Mouse (Mus musculus) layer of hippocampus, adult 18-20 months (tissue): Measurements from ENCODE around the gene Zfp526. TPM values are rescaled to one million over a fixed set of nuclear protein-coding genes. Genes with fewer than 3 reads are reported as not detected.

Experiments
- DNase-seq, 2 experiments: peaks; one replicate each; pipeline ENCODE4 v3.0.0; 2022; ENCODE audit warnings: low spot score in 2 of 2
- total RNA-seq, 2 experiments: library from RNA; stranded (reverse); gene quantifications; 2 replicates each; pipeline ENCODE4 v1.2.3; 2021

Gene Zfp526
- total RNA-seq, 2 experiments from 2014 or later, result 12.6 to 12.7 TPM

DNA sequence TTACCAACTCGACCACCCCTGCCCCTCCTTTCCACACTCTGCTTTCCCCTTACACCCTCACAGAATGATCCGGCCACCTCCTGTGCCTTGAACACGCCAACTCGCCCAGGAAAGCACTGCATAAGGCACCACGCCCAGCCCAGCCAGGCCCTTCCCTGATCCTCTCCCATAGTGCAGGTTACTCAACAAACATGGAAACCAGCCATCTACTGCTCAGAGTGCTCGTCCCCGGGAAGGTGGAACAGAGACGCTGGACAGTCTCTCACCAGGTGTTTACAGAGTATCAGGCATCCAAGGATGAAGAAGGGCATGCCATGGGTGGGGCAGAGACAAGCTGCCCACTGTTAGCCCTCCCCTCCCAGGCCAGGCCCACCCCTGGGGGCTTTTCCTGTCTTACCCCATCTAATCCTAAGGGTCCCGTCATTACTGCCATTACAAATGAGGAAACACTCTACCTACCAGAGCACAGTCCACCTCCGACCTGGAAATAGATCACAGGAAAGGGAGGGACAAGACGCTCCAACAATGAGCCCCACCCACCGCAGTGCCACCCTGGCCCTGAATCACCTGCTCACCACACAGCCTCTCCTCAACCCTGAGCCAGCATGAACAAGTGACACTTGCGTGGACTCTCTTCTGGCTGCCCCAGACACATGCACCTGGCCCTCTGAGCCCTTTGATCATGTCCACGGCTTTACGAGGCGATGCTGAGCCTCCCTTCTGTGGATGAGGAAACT, 15.0 kb upstream of the Zfp526 start:
- no peak for DNase-seq

DNA sequence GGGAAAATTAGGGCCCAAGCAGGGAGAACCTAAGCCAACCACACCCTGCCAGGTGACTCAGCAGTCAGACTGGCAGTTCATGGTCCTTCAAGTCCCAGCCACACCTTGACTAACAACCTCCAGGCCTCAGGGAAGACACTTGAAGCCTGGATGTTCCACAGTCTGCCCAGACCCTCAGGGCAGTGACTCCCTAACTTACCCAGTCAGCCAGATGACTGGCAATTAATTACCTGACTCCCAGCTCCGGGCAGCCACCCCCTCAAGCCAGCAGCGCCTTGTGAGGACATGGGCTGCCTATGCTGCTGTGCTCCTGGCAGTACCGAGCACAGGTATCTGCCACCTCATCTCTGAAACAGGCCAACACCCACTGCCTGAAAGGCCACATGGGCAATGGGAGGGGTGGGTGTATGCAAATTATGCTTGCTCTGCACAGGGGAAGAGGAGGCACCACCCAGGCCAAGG, 12.0 kb upstream of the Zfp526 start:
- no peak for DNase-seq

DNA sequence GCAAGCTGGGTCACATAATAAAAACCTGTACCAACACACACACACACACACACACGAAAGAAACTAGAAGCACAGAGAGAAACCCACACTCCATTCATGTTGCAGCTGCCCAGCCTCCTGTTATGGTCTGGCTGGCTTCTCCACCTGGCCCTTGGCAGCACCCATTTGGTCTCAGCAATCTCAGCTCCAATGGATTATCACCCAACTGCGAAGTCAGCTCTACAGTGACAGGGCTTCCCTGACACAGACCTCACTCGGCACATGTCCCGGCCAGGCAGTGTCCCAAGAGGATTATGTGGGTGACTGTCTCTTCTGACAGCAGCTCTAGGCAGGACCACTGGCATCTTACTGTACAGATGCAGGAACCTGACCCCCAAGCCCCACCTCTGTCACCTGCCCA, 10.7 kb upstream of the Zfp526 start:
- no peak for DNase-seq

DNA sequence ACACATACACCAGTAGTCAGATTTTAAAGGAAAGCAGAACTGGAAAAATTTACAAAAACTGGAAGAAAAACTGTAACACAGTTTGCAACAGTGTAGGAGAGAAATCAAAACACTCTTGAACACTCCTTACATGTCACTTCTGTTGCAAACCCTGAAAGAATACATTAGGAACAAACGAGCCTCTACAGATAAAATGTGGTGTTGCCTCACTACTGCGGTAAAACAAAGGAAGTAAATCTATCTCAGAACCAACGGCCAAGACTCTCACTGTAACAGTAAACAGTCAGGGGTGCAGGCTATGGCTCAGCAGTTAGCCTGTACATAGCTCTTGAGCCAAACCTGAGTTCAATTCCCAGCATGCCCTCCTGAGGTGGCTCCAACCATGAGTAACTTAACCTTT, 8.1 kb upstream of the Zfp526 start:
- no peak for DNase-seq

DNA sequence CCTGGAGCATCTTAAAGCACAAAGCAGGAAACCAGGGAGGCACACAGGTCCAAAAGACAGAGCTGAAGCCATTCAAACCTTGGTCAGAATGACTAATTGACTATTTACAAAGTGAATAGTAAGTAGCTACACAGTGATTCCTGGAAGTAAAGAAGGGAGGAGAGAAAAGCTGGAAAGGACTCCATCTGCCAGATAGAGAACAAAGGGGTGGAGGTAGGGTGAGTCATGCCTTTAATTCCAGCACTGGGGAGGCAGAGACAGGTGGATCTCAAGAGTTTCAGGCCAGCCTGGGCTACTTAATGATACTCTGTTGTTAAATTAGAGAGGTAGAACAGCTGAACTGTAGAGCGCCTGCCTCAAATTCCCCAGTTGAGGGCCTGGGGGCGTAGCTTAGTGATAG, 7.1 kb upstream of the Zfp526 start:
- DNase-seq, result no peak

DNA sequence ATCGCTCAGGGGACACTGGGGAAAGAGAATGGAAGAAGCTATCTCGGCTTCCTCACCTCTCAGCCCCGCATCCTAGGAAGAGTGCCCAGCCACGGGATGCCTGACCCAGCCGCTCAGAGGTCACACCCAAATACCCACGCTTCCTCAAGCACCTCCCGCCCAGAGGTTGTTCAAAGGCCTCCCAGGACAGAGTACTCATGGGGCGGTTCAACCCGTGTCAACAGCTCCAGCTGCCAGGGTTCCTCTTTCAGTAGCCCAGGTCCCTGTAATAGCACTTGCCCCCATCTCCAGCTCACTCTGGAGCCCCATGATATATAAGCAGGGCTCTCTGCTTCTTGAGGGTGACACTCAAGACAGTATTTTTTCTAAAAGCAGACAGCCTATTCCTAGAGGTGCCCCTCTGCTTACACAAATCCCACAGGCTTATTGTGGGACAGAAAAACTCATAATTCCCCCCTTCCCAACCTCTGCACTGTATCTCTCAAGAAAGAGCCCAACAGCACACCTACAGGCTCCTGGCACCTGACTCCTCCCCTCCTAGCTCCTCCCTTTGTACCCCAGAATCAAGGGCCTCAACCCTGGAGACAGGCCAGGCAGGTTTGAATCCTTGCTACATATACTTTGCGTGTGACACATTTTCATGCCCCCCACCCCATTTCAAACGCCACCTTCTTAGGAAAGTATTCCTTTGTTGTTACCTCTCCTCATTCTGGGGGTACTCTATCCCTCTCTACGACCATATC, 3.4 kb upstream of the Zfp526 start:
- no peak for DNase-seq

DNA sequence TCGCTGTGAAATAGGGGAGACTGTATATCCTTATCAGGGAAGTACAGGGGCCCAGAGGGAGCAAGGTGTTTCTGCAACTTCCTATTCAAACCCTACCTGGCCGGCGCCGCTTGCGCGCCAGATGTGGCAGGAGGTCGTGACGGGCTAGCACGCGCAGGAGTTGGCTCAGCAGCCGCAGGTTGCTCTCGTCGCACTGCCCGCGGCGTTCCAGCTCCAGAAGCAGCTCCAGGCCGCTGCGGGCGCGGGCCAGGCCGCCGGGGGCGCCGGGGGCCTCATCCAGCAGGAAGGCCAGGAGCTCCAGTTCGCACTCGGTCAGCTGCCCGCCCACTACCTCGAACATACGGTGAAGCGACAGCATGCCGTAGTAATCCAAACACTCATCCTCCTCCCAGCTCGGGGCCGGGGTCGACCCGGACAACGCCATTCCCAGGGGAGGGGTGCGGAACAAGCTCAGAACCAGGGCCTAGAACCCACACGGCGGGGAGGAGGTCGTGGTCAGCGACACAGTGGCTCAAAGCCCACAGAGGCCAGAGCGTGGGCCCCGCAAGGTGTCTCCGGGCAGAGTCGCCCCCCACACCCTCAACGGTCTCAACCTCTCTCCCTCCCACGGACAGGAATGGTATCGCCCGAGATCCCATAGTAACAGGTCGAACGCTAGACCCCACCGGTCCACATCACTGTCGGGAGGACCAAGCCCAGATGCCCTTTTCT, 2.4 kb upstream of the Zfp526 start:
- DNase-seq, result peak in 1 of 2 experiments; percentile 44

DNA sequence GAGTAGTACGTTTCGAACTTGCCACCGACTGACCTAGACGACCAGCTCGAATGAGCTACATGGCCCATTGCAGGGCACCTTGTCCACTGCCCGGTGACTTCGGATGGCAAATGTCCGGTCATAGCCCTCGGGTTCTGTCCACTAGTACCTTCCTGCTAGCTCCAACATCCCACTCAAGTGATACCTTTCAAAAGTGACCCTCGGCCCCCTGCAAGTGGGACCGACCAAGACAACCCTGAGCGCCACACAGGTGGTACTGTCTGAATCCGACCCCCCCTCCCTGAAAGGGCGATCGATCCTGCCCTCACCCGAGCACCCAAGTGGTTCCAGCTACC, 1.8 kb upstream of the Zfp526 start:
- peak in 1 of 2 experiments; percentile 45 for DNase-seq

DNA sequence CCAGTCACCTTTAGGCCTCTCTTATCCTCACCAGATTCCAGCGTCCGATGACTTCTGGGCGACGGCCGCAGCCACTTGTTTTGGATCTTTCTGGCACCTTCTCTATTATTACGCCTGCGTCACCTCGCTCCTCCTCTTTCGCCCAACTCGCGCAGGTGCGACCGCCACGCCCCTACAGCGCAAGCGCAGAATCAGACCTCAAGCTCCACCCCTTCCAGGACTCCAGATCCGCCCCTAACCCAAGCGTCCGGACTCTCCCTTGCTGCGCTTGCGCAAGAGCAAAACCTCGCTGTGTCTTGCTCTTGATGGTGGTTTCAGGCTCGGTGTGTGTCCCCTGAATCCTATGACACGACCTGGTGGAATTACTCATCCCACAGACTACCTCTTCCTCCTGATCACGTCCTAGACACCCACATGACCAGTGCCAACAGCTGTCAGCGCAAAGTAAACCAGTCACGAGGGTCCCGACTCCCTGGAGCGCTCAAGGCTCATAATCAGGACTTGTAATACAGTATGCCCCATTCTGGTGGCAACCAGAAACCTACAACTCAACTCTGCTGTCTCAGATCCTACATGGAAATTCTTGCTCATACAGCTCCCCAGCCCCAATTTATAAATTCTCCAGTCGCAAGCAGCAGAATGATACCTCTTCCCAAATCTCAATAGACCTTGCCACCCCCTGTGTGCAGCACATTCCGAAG, 1.3 kb upstream of the Zfp526 start:
- peak; percentile 95 to 97 for DNase-seq

DNA sequence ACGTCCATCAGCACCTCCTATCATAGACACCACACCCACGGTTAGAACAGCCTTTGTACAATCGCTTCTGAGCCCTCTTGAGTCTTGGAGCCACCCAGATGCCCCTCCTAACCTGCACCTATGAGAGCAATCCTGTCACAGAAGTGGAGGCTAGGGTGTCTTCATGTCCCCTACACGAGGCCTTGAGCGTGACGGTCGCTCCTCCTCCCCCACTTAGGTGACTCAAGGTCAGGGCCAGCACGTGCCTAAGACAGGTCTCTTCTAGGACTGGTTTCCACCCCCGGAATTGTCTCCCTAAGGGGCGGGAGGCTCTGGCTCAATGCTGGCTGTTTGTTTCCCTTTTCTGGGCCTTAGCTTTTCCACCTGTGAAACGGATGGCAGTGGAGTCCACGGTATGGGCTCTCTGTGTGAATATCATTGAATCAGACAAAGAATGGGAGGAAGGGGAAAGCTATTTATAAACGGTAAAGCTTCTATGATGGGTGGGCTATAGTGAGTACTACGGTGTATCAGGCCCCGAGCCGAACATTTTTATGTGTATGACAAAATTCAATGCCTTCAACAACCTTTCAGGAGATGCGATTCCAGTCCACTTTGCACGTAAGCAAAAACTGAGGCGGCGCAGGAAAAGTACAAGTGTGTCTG, 646 bp upstream of the Zfp526 start, which contains the start of gene Dedd2:
Gene Dedd2, minus strand, starts transcription at position 159 of the 645 bp plus-strand sequence.
- no peak for DNase-seq

DNA sequence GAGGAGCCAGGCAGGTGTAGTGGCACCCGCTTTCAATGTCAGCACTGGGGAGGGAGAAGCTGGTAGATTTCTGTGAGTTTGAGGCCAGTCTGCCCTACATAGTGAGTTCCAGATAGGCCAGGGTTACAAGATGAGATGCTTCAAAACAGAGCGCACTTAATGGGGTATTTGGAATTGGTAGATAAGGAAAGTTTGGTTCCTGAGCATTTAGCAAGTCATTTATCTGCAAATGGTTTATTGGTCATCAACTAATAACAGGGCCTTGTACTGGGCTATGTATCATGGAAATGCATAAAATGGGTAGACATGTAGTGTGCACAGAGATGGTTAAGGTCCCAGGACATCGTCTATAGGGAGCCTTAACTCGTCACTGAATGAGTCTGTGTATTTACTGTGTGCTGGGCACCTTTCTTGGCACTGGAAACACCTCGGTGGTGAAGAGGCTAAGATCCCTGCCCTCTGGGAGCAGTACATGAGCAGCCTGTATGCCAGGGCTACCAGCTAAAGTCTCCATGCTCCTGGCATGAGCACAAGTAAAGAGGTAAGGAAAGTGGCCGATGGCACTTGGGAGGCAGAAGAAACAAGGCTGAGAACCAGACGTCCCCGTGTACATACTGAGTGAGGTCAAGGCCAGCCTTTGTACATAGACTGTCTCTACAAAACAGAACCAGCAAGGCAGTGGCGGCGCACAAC, 1.2 kb downstream of the Zfp526 start:
- no peak for DNase-seq

DNA sequence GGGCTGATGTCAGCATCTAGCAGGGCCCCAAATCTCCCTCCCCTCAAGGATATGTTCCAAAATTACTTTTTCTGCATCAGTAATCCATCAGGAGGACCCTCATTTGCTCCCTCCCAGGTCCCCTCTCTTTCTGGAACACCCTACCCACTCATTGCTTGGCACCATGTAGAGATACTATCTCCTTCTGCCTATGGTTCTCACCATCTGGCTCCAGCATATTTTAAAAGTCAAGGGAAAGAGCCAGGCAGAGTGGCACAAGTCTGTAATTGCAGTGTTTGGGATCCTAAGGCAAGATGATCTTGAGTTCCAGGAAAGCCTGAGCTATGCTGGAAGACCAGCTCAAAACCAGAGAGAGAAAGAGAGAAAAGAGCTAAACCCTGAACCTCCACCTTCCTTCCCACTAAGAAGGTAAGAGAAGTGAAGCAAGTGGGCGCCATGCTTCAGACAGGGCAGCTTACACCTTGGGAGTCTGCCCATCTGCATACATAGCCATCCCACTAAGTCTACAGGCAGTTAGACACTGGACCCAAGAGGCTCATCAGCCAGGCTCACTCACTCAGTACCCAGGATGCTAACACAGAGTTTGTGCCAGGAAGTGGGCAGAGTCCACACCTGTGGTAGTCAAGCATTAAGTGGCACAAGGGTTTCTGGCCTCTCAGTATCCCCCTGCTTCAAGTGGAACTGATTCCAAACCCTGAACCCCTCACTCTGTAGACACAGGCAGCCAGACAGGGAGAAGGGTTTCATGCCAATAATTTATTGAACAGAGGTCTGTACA, 6.5 kb downstream of the Zfp526 start:
- DNase-seq, result peak in 1 of 2 experiments; percentile 66

DNA sequence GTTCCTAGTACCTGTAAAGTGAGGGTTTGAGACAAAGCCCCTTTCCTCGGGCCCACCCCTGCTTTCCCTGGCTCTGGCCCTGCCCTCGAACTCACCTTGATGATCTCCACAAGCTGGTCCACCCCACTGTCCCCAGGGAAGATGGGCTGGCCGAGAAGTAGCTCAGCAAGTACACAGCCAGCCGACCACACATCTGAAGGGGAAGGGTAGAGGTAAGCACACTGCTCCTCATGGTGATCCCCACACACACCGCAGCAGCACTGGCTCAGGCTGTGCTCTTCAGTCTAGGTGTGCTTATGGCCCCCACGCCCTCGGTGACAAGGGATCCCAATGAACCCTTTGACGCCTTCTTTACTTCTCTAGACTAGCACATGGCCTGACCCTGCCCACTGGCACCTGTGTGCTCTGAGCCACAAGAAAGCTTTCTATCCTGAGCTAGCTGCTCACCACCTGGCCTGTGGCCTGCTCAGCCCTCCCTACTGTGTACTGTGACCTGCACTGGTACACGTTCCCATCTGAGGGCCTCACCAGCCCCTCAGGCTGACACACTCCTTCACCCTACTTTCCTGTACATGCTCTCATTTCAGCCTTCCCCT, 9.6 kb downstream of the Zfp526 start:
- DNase-seq, result no peak

DNA sequence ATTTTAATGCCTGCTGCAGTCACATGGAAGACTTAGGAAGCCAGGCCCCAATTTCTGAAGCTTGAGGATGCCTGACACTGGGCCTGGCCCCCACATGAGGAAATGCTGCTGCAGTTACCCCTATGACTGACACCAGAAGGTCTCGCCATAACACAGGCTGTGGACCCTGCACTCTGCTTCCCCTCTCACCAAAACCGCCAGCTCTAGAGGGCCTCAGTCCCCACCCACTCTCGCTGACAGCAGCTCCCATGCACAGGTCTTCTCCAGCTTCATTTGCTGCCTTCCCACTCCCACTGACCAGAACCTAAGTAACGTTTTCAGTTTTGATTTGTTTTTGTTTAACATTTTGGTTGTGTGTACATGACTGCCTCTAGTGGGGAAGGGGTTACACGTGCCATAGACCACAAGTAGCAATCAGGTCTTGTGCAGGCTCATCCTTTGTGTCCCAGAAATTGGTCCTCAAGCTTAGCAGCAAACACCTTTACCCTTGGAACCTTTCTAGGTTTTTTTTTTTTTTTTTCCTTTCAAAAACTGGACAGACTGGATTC, 10.9 kb downstream of the Zfp526 start:
- DNase-seq, result no peak

DNA sequence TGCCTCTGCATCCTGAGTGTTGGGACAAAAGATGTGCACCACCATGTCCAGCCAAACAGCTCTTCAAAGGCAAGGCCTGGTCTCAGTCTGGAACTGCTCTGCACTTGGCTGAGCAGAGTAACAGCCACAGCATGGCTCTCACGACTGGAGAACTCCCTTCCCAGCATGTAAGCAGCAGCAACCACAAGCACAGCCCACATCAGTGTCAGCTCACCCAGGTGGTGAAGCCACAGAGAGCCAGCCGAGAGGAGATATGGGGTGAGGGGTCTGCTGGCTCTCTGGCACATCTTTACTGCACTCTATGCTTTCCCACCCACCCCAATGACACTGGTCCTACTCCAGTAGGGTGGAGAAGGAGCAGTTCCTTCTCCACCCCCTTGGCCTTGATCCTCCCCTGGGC, 11.8 kb downstream of the Zfp526 start:
- DNase-seq, result no peak

DNA sequence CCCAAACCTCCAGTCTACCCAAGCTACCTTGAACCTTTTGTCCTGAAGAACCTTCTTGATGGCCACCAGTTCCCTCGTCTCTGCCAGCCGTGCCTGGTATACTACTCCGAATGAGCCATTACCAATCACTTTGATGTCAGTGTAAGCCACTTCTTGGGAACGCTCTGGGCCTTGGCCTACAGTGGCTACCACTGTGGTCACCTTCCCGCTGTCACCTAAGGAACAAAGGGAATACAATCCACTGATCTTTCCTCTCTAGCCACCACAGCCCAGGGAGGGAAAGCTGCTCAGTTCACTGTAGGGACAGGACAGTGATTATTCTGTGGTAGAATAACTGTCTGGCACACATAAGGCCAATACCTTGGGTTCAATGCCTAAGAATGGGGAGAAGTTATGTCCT, 14.3 kb downstream of the Zfp526 start:
- DNase-seq, result no peak

DNA sequence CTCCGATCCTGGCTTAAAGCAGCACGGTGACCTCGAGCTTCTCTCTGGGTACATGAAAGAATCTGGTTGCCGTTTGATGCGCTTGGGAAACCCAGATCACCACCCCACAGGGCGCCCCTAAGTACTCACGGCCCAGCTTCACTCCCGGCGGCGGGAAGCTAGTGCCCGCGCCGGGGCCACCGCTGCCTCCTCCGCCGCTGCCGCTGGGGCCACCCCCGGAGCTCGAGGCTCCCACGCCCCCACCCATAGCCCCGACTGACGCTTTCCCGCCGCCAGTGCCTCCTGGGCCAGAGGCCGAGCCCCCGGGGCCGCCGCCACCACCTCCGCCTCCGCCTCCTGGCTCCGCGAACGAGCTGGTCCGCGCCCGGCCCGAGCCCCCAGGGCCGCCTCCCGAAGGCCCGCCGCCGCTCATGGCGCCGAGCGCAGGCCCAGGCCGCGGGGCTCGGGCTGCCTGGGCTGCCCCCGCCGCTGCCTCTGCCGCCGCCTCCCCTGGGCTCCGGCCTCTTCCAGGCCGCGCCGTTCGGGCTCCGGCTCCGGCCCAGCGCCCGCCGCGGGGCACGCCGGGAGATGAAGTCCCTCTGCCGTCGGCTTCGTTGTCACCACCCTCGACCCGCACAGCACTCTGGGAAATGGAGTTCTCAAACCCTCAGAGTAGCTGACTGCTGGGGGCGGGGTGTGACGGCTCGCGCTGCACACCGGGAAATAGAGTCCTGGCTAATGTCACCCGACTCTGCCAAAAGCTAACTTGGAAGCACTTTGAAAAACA, 16.2 kb downstream of the Zfp526 start, which contains the start of gene Gsk3a:
Gene Gsk3a, minus strand, starts transcription at position 603 of the 766 bp plus-strand sequence.
- DNase-seq, result peak; percentile 98 to 99
